Mouse (Mus musculus): ENCODE results near the gene Pus1.
"Not testable (repeated sequence)": the region's sequence is repeated elsewhere in the genome, so short reads cannot be mapped to it uniquely, and the experiment has no call there.

The Pus1 gene

DNA sequence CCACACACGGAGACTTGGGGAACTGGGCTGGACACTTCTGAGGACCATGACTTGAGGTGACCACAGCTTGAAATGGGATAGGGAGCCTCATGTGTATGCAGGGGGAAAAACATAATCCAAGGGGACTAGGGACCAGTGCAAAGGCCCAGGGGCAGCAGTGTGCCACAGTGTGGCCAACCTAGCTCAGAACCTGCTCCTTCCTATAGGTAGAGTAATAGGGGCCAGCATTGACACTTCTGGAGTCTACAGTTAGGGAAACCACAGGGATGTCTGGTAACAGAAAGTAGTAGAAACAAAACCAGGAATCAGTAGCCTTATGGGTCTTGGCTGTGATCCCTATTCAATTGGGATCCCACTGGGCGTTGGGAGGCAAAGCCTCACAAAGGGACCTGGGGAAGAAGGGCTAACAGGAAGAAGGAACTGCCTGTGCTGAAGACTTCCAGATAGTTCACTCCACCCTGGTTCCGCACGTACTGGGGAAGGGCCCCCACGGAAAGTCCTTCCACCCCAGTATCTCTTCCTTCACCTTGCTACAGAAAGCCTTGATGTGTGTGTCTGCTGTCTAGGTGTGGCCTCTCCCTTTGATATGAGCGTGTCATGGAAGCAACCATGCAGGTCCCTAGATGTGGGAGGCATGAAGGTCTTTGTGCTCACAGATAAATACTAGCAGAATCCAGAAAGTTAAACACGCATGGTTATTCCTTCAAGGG lies 1.2 kb upstream of the Pus1 start:
- DNase-seq (ENCODE audit: low read depth, low spot score), result no peak

DNA sequence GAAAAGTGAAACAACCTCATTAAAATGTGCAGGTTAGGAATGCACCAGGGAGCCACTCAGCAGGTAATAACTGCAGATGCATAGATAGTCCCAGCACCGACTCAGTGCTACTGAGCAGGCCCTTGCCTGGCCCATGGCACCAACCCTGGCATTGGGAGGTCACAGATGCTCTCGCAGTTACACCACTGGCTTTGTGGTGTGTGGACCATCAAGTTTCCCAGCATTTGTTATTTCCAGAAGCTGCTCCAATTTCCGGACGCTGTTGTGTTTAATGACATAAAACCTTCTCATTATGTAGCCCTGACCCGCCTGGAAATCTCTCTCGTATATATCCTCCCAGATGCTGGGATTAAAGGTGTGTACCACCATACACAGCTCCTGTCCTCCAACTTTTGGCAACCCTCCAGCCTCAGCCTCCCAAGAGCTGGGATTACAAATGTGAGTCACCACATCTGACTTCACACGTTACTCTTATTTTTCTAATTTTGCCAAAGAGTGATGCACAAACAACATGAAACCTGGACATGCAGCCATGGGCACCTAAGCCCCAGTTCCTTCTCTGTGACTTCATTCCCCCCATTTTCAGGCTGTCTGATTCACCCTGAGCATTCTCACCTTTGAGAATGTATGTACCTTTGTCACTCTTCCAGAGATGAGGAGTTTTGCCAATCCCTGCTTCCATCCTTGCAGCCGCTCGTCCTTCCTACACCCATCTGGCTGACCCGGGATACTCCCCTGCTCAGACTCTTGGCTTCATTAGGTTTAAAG lies 486 bp upstream of the Pus1 start:
- DNase-seq (ENCODE audit: low read depth, low spot score), result no peak

DNA sequence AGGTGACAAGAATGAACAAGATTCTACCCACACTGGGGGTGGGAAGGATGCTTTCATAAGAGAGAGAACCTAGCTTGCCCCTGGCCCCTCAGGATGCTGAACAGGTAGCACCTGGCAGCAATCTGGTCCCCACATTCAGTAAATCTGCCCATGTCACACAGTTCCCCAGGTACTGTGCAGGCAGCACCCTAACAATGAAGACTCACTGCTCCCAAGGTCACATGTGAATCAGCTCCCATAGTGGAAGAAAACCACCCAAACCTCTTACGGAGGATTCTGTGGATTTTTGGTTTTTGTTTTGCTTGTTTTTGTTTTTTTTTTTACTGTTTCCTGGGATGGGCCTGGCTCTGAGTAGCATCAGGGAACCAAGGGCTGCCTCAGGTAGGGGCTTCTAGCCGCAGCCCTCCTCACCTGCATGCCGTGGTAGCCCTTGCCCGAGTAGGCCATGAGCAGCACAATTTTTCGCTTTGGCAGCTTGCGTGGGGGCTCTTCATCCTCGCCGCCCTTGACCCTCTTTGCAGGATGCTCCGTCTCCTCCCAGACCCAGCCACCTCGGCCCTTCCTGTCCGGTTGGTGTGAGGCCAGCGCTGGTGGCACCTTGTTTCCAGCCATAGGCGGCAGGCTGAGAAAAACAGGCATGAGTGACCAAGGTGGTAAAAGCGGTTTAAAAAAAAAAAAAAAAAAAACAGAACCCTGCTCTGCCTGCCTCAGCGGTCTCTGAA lies 1.0 kb downstream of the Pus1 start:
- DNase-seq (ENCODE audit: low read depth, low spot score), result no peak

DNA sequence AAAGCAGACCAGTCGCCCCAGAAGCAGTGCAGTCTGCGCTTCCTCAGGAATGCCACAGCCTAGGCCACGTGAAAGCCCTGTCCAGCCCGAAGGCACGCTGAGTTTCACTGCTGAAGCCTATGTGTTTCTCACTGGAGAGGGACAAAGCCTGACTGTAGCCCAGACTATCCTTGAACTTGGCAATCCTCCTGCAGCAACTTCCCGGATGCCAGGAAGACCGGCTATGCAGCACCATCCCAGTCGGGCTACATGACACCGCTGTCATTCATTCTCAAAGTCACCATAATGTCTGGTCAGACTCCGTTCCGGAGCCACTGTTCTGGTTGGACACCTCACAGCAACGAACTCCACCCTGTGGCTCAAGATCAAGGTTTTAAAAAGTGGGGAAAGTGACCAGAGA lies 2.2 kb downstream of the Pus1 start:
- no peak for DNase-seq (ENCODE audit: low read depth, low spot score)

DNA sequence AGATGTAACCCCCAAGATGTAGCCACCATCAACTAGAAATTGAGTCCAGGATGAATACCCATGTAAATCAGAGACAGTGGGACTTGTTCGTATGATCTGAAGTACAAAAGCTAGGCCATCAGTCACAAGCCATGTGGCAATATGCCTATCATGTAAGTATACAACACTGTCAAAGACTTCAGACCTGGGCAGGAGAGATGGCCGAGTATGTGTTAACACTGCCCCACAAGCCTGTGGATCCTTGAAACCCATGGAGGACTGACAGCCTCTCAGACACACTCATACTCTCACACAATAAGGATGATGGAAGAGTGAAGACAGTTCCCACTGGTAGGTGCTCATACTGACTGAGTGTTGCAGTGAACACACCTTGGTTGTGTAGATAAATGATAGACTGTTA lies 4.3 kb downstream of the Pus1 start:
- no peak for DNase-seq (ENCODE audit: low read depth, low spot score)

DNA sequence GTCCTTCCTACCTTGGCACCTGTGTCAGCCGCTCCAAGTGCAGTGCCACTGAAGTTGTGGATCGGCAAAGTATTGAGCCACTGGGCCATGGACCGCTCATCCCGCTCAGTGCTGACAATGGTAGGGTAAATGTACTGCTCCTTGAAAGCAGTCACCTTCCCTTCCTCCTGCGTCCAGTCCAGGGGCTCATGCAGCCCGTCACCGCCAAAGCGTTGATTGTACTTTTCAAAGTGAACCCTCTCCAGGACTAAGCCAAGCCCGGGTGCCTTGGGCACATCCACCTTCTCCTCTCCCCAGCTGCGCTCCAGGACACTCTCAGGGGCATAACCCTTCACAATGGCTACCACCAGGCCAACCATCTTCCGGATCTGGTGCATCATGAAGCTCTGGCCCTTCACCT lies 5.9 kb downstream of the Pus1 start:
- DNase-seq (ENCODE audit: low read depth, low spot score), result no peak

DNA sequence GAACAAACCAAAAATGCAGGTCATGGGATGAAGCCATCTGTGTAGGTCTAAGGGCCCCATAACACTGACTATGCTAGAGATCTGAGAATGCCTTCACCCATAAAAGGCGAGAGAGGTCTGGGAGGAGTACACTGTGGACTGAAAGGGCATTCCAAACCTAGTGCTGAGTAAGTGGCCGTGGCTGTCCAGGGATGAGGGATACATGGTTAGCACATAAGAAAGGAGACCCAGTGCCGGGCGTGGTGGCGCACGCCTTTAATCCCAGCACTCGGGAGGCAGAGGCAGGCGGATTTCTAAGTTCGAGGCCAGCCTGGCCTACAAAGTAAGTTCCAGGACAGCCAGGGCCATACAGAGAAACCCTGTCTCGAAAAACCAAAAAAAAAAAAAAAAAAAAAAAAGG lies 7.5 kb downstream of the Pus1 start:
- not testable (repeated sequence) for DNase-seq (ENCODE audit: low read depth, low spot score)

DNA sequence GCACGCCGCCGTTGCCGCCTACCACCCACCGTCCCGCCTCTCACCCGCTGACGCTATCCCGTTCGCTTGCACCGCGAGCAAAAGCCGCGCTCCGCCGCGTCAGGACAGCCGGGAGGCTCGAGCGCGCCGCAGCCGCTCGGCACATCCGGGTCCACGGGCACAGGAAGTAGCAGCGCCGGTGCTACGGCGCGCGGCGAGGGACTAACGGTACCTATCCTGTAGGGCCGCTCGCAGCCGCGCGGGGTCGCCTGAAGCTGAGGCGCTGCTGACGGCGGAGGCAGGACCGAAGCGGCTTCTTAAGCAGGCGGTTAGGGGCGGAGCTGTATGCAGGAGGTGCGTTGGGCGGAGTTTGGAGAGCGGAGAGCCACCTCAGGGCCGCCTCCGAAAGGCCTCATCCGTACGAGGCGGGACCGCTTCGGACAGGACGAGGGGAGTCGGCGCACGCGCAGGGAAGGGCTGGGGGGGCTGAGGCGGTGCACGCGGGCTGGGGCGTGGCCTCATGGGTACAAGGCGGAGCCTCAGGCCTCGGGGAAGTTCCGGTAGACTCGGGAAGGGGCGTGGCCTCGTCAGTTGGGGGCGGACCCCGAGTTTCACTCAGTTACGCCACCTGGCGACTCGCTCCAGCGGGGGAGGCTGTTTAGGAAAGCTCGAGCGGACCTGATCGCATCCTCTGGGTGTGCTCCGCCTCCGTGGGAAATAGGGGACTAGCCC lies 9.9 kb downstream of the Pus1 start, which contains the start of gene Ep400:
Gene Ep400, minus strand, starts transcription at position 270 of the 711 bp plus-strand sequence.
- peak; percentile 100 for DNase-seq (ENCODE audit: low read depth, low spot score)

DNA sequence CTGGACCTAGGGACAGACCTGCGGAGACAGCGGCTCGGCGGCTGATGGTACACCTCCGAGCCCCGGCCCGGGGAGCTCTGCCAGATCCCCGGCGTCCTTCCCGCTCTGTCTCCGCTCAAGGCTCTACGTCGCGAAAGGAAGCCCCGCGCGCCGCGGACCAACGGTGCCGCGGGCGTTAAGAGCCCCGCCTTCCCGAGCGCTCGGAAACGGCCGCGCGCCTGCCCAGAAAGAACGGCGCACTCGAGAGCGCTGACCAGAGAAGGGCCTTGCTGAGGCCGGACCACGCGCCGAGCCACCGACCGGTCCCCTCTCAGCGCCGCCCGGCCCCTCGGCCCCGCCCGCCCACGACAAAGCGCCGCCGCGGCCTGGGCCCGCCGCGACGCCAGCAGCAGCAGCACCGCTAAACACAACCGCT lies 10.4 kb downstream of the Pus1 start:
- no peak for DNase-seq (ENCODE audit: low read depth, low spot score)

DNA sequence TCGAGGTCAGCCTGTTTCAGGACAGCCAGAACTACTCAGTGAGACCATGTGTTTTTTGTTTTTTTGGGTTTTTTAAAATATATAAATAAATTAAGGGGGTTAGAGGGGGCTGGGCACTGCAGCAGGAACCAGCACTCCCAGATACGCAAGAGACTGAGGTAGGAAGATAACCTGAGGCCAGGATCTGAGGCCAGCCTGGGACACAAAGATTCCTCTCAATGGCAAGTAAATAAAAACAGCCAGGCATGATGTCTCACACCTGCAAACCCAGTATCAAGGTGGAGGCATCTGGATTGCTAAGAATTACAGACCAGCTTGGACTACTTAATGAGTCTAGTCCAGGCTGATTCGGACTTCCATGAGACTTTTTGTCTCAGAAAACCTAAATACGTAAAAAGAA lies 11.2 kb downstream of the Pus1 start:
- DNase-seq (ENCODE audit: low read depth, low spot score), result no peak

DNA sequence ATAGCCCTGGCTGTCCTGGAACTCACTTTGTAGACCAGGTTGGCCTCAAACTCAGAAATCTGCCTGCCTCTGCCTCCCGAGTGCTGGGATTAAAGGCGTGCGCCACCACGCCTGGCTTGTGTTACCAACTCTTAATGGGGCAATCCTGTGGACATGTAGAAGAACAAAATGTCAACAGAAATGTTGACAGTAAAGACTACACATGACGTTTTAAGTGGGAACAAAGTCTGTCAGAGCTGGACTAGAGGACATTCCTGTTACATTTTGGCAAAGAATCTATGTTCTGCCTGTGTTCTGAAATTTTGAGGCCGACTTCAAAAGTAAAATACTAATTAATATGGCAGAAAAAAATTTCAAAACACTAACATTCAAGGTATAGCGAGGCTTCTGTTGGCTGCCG lies 16.6 kb downstream of the Pus1 start:
- no peak for DNase-seq (ENCODE audit: low read depth, low spot score)

DNA sequence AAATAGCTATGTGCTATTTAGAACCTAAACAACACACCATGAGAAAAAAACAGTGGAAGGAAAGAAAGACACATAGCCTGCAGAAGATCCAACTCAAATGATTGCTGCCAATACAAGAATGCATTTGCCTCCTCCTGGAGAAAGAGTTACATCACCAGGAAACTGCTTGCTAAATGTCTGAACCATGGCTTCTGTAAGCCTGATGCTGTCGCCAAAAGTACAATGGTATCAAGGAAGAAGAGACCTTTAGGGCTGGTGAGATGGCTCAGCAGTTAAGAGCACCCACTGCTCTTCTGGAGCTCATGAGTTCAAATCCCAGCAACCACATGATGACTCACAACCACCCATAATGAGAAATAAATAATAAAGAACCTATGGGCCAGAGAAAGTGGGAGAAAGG lies 35.4 kb downstream of the Pus1 start:
- no peak for DNase-seq (ENCODE audit: low read depth, low spot score)

DNA sequence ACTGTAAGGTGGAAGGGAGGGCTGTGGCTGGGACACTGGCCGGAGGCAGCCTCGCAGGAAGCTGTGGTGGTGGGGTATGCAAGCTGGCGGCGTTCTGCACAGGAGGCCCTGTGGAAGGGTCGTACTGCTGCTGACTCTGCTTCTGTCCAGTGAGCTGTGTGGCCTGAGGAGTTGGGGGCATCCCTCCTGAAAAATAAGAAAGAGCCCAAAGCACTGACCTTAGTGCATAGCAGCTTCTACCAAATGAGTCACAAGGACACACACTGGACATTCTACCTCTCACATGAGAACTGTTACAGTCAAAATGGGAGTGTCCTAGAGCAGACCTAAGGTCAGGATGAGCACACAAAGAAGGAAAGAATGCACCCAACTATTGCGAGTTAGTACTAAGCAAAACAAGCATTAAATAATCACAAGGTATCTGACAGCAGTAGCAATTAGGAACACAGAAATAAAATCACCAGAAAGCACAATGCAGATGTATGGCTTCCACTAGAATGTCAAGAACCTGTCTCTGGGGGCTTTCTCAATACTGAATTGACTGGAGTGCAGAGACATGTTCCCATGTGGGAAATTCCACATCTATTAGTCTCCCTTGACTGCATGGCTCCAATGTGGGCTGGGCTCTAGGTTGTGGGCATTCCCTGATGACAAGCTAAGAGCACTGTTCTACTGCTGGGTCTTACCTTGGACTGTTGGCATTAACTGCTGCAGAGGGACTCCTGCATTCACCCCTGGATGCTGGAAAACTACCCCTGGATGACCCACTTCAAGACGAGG lies 40.8 kb downstream of the Pus1 start:
- no peak for DNase-seq (ENCODE audit: low read depth, low spot score)

DNA sequence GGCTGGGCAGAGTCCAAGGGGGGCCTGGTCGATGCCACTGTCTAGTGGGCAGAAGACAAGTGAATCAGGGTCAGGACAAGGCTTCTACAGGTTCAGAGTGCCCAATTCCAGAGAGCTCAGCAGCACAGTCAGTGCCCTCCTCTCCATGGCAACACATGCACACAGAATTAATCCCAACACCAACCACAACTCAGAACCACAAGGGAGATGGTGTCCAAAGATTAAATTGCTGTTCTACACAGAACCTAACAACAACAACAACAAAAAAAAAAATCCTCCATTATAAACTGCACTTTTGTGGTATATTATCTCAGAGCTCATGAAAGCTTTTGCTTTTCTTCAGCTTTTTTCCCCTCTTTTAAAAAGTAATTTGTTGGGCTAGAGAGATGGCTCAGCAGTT lies 44.9 kb downstream of the Pus1 start:
- DNase-seq (ENCODE audit: low read depth, low spot score), result no peak

DNA sequence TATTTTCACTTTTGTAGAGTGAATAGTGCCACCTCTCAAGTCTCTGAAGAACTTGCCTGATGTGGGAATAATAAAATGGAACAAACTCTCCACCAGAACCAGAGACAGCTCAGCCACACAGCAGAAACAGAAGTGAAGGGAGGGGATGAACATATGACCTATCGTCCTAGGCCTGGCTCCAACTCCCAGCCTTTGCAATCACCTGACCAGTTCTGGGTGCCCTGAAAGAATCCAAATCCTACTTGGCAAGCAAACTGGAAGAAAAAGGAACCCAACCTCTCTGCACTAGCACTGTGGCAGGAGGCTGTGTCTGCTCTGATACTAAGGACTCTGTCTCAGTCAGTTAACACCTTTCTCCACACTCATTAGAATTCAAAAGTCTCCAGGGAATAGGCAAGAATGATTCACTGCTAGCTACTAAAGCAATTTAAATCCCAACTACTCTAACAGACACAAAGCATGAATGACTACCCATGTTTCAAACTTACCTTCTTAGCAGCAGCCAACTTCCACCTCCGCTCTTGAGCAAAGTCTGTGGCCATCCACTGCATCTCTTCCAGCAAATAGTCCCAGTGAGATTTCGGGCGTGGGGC lies 47.1 kb downstream of the Pus1 start:
- no peak for DNase-seq (ENCODE audit: low read depth, low spot score)

DNA sequence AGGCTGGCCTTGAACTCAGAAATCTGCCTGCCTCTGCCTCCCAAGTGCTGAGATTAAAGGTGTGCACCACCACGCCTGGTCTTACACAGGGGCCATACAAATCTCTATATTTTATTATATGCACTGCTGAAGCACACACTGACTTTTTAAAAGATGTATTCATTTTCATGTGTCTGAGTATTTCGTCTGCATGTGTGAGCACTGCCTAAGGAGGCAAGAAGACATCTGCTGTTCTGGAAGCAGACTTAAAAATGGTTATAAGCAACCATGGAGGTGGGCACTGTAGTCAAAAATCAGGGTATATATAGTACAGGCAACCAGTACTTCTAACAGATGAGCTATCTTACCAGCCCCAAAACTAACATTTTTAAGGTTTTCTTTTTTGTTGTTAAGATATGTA lies 49.2 kb downstream of the Pus1 start:
- no peak for DNase-seq (ENCODE audit: low read depth, low spot score)

DNA sequence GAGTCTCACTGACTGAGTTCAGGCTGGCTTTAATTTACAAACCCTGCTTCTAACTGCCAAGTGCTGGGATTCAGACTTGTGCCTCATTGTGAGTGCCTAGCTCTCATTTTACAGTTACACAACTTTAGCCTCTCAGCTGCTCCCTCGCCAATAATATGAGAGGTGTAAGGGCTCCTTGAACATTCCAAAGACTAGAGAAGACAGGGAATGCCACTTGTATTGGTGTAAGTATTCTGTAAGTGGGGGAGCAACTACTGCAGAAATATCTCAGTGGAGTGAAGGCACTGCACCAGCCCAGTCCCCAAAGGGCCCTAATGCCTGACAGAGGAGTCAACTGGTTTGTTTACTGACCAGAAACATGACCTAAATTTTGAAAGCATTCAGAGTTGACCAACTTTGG lies 52.6 kb downstream of the Pus1 start:
- no peak for DNase-seq (ENCODE audit: low read depth, low spot score)
